Mouse (Mus musculus): ENCODE data around the gene Hoxb9. TPM values are rescaled to one million over a fixed set of nuclear protein-coding genes. Genes with fewer than 3 reads are reported as not detected.

Gene Hoxb9
- polyA plus RNA-seq, 1 experiment from 2014 or later = 0.09 TPM

- no peak for DNase-seq (ENCODE audit: low spot score)
Measured at GRCm38 (mm10) chr11:96267021-96267920, 4.0 kb upstream of the Hoxb9 start.

GRCm38 (mm10) chr11:96268031-96268745 is 3.1 kb upstream of the Hoxb9 start:
- DNase-seq (ENCODE audit: low spot score) = no peak

GRCm38 (mm10) chr11:96269869-96270268 is 1.4 kb upstream of the Hoxb9 start:
- DNase-seq (ENCODE audit: low spot score) = no peak

- DNase-seq (ENCODE audit: low spot score) = no peak
Measured at GRCm38 (mm10) chr11:96271541-96272011, 319 bp downstream of the Hoxb9 start.

- no peak for DNase-seq (ENCODE audit: low spot score)
Measured at GRCm38 (mm10) chr11:96272024-96272921, 1.0 kb downstream of the Hoxb9 start.

- no peak for DNase-seq (ENCODE audit: low spot score)
Measured at GRCm38 (mm10) chr11:96274428-96274827, 3.2 kb downstream of the Hoxb9 start.

GRCm38 (mm10) chr11:96275896-96276295 is 4.6 kb downstream of the Hoxb9 start:
- no peak for DNase-seq (ENCODE audit: low spot score)

GRCm38 (mm10) chr11:96277151-96278044 is 6.1 kb downstream of the Hoxb9 start:
- no peak for DNase-seq (ENCODE audit: low spot score)

GRCm38 (mm10) chr11:96278324-96278723 is 7.1 kb downstream of the Hoxb9 start:
- DNase-seq (ENCODE audit: low spot score) = no peak

GRCm38 (mm10) chr11:96278773-96279172 is 7.5 kb downstream of the Hoxb9 start:
- DNase-seq (ENCODE audit: low spot score) = peak; percentile 81

GRCm38 (mm10) chr11:96279421-96280233 is 8.4 kb downstream of the Hoxb9 start:
- DNase-seq (ENCODE audit: low spot score) = no peak

- DNase-seq (ENCODE audit: low spot score) = no peak
Measured at GRCm38 (mm10) chr11:96280399-96281378, 9.4 kb downstream of the Hoxb9 start.

- no peak for DNase-seq (ENCODE audit: low spot score)
Measured at GRCm38 (mm10) chr11:96281396-96281795, 10.1 kb downstream of the Hoxb9 start.

- no peak for DNase-seq (ENCODE audit: low spot score)
Measured at GRCm38 (mm10) chr11:96281855-96282570, 10.8 kb downstream of the Hoxb9 start, which contains the start of gene Hoxb8. Gene Hoxb8 (plus strand): TSS chr11:96281905.

GRCm38 (mm10) chr11:96282795-96283430 is 11.7 kb downstream of the Hoxb9 start:
- no peak for DNase-seq (ENCODE audit: low spot score)

- DNase-seq (ENCODE audit: low spot score) = peak; percentile 29
Measured at GRCm38 (mm10) chr11:96284041-96284749, 12.9 kb downstream of the Hoxb9 start.

All from thymus, postnatal 0 days (tissue).